Comparison of ENCODE assay signal across 28 mouse cellular contexts in genomic region chr6:146838863-146839262, GRCm38 (mm10). TPM values are rescaled to one million over a fixed set of nuclear protein-coding genes. Genes with fewer than 3 reads are reported as not detected.
"Had no signal": no experiment of that assay in that cellular context is flagged by ENCODE, and none has a peak within 500 bp of the region (broad histone marks: within the 10 kb centered on the region; RNA-seq: fewer than 3 reads in every experiment).

No protein-coding gene starts in this region.

- H3K27ac ChIP-seq: lung, embryonic 15.5 days; macrophage; midbrain, embryonic 13.5 days; midbrain, embryonic 15.5 days; neural tube, embryonic 12.5 days had no signal

- H3K36me3 ChIP-seq: lung, embryonic 15.5 days; midbrain, embryonic 13.5 days; midbrain, embryonic 15.5 days; neural tube, embryonic 12.5 days had no signal

- H3K4me3 ChIP-seq: lung, embryonic 15.5 days; megakaryocyte, embryonic 14.5 days; midbrain, embryonic 13.5 days; midbrain, embryonic 15.5 days; neural tube, embryonic 12.5 days had no signal

- H3K4me1 ChIP-seq: midbrain, embryonic 13.5 days; midbrain, embryonic 15.5 days; neural tube, embryonic 12.5 days had no signal

- DNase-seq: lung, adult 2 months; lung, postnatal 14 days; lung, postnatal 36 days; retina, postnatal 1 day; right cerebral cortex, adult 18-20 months; right cerebral cortex, postnatal 25 days; right cerebral cortex, postnatal 4 days; spleen, adult 18-20 months; thymus, adult 18-20 months; thymus, postnatal 14 days; thymus, postnatal 36 days had no signal

- H3K27me3 ChIP-seq: lung, embryonic 15.5 days; midbrain, embryonic 13.5 days; midbrain, embryonic 15.5 days; neural tube, embryonic 12.5 days had no signal

- H3K9me3 ChIP-seq: lung, embryonic 15.5 days; megakaryocyte, embryonic 14.5 days; midbrain, embryonic 13.5 days; midbrain, embryonic 15.5 days; neural tube, embryonic 12.5 days had no signal

RNA-seq across cellular contexts. Expression of gene Smco2, which starts 11.0 kb away (rescaled TPM):
- total RNA-seq: megakaryocyte progenitor cell, adult 5-6 weeks; midbrain, postnatal 0 days; monocyte, adult 5-6 weeks; neutrophil, adult 5-6 weeks had no signal
- polyA plus RNA-seq: lung, embryonic 15.5 days; lung, postnatal 0 days; macrophage; midbrain, embryonic 11.5 days; midbrain, embryonic 13.5 days; midbrain, embryonic 15.5 days; midbrain, postnatal 0 days; neural tube, embryonic 12.5 days; neural tube, embryonic 14.5 days; small intestine, adult 2 months; stomach, embryonic 14.5 days; stomach, embryonic 16.5 days; thymus, postnatal 0 days had no signal

RNA-seq across cellular contexts. Expression of gene Arntl2, which starts 43.0 kb away (rescaled TPM):
- total RNA-seq: megakaryocyte progenitor cell, adult 5-6 weeks had no signal
